Mouse (Mus musculus) C2C12 (cell line): ENCODE results near the gene Trappc6a.

Experiments used
- CEBPB ChIP-seq: IDR thresholded peaks from one replicate; pipeline ENCODE4 v1.6.1; 2011; ENCODE audit warnings: low read depth, mild to moderate bottlenecking, control low read depth, moderate library complexity
- CTCF ChIP-seq: IDR thresholded peaks from one replicate; pipeline ENCODE4 v1.5.1; 2011; ENCODE audit not compliant: control insufficient read depth, insufficient read depth, insufficient read length
- FOSL1 ChIP-seq: IDR thresholded peaks from one replicate; pipeline ENCODE4 v1.8.0; 2011; ENCODE audit warnings: mild to moderate bottlenecking, low read length; ENCODE audit not compliant: poor library complexity, insufficient read depth, severe bottlenecking
- MAX ChIP-seq: IDR thresholded peaks from one replicate; pipeline ENCODE4 v1.6.1; 2011; ENCODE audit warnings: mild to moderate bottlenecking, control low read depth
- MYOD1 ChIP-seq: IDR thresholded peaks from one replicate; pipeline ENCODE4 v1.6.1; 2011; ENCODE audit warnings: low read depth; ENCODE audit not compliant: control insufficient read depth, insufficient read length
- MYOG ChIP-seq: IDR thresholded peaks from one replicate; pipeline ENCODE4 v1.6.1; 2011; ENCODE audit not compliant: control insufficient read depth, insufficient read length; ENCODE audit errors: extremely low read depth
- USF1 ChIP-seq: IDR thresholded peaks from one replicate; pipeline ENCODE4 v1.6.1; 2011; ENCODE audit warnings: low read depth, mild to moderate bottlenecking, control low read depth, moderate library complexity

DNA sequence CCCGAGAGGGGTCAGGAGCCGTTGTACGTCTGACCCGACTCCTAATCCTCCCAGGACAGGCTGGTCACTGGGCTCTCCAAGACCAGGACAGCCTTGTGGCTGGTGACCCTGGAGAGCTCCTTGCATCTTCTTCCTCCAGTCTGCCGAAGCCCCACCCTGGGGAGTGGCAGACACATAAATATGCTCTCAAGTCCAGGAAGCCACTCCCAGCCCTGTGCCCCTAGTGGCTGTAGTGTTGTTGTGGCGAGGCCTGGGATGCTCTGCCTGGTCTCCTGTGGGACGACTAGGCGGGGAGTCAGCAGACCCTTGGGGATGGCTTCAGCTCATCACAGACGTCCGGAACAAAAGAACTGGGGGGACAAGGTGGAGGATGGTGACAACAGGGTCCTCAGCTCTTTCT is 22.9 kb downstream of the Trappc6a start:
- TF ChIP-seq CTCF = no peak
- TF ChIP-seq USF1 = no peak
- TF ChIP-seq MYOG = no peak
- no peak for TF ChIP-seq MAX
- TF ChIP-seq FOSL1 = no peak
- no peak for TF ChIP-seq MYOD1
- TF ChIP-seq CEBPB = no peak
